Mouse (Mus musculus) splenic B cell, adult 2 months (primary cell): ENCODE data around the gene Ostn.

ENCODE experiments used
- DNase-seq: peaks from one replicate; pipeline ENCODE4 v3.0.0-alpha.2; 2011; ENCODE audit warnings: low read depth, low spot score
- H3K27me3 ChIP-seq: 2 replicates; pipeline ENCODE4 v1.6.1; 2012; ENCODE audit warnings: mild to moderate bottlenecking, low read length, moderate library complexity, mixed read lengths; ENCODE audit not compliant: control insufficient read depth, poor library complexity, insufficient read depth, severe bottlenecking
- H3K36me3 ChIP-seq: 2 replicates; pipeline ENCODE4 v1.6.1; 2012; ENCODE audit warnings: mild to moderate bottlenecking, low read length, moderate library complexity, mixed read lengths; ENCODE audit not compliant: control insufficient read depth, poor library complexity, insufficient read depth, severe bottlenecking

The Ostn gene

DNA sequence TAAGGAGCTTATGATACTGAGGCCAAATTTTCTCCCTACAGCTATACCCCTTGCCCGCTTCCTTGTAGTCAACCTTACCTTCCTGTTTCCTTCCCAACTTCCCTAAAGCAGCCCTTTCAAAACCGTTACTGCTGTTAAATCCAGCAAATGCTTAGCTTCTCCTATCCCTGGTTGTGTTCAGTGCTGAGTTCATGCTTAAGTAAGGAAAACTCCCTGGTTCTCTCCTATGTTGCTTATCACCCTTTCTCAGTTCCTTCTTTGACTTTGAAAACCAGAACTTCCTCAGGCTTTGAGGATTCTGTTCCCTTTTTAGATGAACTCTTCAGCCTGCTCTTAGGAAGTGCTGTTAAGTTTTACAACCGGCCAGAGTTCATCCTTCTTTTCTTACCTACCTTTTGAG, 66.8 kb downstream of the Ostn start:
- peak; percentile 63 for DNase-seq
- no peaks in the 10 kb centered on the region for H3K36me3 ChIP-seq
- H3K27me3 ChIP-seq = no peaks in the 10 kb centered on the region

DNA sequence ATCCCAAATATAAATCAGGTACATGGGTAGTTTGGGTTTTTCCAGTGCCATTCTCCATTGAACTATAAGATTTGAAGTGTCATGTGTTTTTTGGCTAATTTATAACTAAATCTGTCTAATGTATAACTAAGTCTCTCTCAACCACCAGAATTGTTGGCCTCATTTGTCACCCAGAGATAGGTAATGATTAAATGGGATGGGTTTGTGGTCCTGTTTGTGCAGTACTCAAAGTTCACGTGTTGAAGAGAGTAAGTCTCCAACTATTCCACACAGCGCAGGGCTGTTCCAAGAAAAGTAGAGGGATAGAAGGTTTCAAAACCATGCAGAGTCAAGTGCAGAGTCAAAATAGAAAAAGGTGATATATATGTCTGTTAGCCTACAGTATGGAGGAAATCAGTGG, 68.0 kb downstream of the Ostn start:
- no peak for DNase-seq
- Histone ChIP-seq H3K36me3 (no peaks in the 10 kb centered on the region), H3K27me3 (no peaks in the 10 kb centered on the region)

DNA sequence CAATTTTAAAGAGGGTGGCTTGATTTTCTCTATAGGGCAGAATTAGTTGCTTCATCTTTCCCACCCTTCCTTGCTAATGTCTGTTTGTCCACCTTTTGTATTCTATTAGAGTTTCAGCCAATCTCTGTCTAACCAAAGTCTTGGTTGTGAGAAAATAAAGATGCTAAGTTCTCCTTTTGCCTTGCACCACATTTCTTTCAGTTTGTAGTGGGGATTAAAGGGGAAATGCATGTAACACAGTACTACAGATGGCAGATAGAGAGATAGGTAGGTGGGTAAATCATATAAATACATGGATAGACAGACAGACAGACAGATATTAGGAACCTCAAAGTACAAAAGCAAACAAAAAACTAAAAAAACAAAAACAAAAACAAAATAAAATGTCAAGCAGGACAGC, 69.3 kb downstream of the Ostn start:
- H3K36me3 ChIP-seq = no peaks in the 10 kb centered on the region
- no peaks in the 10 kb centered on the region for H3K27me3 ChIP-seq
- no peak for DNase-seq

DNA sequence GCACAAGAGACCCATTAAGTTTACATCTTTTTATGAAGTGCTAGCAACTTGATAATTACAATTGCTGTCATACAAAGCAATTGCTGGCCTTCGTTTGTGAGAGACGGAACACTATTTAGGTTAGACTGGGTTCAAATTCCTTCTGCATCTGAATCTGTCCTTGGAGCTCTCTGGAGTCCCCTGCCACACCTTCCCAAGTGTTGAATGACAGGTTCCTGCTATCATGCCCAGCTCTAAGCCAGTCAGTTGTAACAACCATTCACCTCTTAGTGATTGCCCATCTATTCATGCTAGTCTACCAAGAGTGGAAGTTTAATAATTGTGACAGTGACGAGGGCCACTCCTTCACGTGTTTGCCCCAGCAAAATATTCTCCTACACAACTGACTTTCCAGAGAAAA, 74.9 kb downstream of the Ostn start:
- DNase-seq = no peak
- Histone ChIP-seq H3K36me3 (no peaks in the 10 kb centered on the region), H3K27me3 (no peaks in the 10 kb centered on the region)

DNA sequence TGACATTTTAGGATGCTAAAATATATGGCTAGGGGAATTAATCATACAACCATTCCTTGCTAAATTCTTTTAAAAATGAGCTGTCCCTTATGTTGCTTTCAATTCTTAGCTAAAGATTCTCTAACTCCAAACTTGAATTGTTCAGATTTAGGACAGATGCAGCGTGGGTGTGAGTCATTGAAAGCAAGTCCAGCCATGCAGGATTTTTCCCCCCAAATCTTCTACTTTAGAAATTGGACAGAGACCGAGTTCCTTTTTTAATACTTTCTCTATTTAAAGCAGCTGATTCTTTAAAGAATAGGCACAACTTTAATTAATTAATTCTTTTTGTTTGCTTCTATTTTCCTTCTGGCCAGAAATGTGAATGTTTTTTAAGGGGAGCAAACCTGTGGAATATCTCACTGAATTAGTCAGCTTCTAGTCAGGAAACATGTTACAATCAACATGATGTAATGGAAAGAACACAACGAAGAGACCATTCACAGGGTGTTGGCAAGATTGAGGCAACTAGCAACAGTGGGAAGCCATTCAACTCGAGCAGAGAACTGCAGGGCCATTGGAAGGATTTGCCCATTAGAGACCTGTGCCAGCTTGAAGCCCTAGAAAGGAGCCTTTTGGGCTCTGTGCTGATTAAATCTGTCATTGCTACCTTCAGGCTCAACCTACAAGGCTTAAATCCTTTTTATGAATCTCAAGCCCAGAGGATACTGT, 77.8 kb downstream of the Ostn start:
- DNase-seq = peak; percentile 29
- no peaks in the 10 kb centered on the region for H3K36me3 ChIP-seq
- H3K27me3 ChIP-seq = no peaks in the 10 kb centered on the region

DNA sequence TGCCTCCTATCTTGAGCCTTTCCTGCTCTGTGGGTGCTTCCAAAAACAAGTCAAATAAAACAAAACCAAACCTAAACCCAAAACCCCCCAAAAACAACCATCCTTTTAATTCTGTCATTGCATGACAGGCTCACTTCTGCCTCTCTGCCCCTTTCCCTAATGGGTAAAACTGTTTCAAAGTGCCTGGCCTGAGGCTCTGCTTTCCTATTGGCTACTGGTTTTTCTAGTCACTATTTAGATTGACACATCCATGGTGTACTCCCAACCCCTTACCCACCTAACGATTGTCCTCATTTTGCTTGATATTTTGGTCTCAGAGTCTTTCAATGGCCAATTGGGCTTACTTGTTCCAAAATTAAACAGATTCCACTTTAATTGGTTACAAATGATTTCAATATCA, 78.4 kb downstream of the Ostn start:
- DNase-seq = no peak

DNA sequence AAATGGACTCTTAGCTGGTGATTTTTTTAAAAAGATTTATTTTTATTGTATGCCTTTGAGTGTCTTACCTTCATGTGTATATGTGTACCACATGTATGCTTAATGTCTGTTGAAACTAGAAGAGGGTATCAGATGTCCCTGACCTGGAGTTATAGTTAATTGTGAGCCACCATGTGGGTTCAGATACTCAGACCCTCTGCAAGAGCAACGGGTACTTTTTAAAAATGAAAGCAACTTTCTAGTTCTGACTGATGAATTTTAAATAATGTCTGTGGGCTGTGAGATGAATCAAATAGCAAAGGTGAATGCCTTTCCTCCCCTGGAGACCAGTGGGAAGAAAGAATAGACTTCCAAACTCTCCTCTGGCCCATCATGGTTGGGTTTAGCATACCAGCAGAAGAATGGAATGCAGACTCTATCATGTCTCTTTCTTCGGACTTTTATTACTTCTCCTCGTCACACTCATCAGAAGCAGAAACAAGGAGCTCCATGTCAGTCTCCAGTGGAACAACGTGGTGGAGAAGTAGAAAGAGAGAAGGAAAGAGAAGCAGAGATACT, 79.6 kb downstream of the Ostn start:
- Histone ChIP-seq H3K36me3 (no peaks in the 10 kb centered on the region), H3K27me3 (no peaks in the 10 kb centered on the region)
- no peak for DNase-seq

More for the DNA sequence above, 78.4 kb downstream of the Ostn start:
- H3K27me3 ChIP-seq = no peaks in the 10 kb centered on the region
- no peaks in the 10 kb centered on the region for H3K36me3 ChIP-seq

DNA sequence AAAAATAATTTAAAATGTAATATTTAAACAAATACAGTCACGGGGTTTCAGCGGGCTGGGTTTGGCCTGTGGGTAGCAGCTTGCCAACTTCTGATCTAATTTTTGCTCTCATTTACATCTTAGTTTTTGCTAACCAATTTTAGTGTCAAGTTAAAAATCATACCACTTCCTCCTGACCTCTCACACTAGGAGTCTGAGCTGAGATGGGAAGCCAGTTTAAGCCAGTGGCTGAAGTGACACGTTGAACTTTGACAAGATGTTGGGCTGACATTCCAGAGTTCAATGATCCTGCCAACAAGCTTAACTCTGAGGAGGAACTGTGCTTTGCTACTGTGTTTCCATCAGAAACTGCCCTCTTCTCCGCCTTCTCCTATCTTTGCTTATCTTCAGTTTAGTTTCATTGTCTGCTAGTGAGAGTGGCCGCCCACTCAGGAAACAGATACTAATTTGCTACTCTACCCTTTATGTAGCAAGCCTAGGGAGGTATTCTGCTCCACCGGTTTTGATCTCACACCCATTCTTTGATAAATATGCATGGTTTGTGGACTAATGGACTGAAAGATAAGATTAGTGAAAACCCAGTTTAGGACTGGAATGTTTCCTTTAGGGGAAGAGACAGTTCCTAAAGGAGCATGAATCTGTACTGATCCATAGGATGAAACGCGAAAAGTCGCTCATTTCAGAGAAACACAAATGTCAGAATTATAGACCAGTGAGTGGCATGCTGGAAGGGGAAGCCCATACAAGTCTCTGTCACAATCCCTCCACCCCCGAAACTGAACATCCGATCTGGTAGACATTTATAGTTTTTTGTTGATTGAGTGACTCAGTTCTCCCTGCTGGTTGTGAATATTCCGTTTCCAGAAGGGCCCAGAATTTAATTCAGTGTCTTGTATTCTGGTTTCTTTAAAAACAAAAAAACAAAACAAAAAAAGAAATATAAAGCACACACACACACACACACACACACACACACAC, 80.6 kb downstream of the Ostn start:
- Histone ChIP-seq H3K27me3 (no peaks in the 10 kb centered on the region), H3K36me3 (no peaks in the 10 kb centered on the region)
- peak; percentile 80 for DNase-seq

DNA sequence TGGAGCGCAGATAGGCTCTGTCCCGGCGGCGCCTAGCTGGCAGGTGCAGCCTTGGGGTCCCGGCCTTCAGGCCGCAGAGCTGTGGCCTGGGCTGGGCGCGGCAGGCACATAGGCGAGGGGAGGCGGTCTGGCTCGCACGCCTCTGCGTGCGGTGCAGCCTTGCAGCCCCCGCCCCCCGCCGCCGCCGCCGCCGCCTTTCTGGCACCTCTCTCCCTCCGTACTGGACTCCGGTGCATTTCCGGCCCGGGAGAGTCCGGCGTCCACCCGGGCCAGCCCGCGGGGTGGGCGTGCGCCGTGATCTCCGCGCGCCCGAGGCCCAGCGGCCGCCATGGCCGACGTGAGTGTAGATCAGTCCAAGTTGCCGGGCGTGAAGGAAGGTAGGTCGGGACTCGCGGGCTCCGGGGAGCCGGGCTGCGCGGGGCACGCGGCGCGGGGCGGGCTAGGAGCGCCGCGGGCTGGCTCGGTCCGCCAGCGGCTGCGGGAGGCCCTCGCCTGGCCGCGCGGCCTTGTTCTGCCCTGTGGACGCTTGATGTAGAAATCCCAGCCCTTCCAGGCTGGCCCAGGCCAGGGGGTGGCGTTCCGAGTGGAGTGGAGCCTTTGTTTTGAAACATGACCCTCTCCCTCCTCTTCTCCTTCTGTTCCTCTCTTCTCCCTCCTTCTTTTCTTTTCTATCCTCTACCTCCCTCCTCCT, 81.6 kb downstream of the Ostn start, which contains the start of gene Ccdc50:
Gene Ccdc50, plus strand, starts transcription at position 109 of the 691 bp plus-strand sequence.
- peak; percentile 66 for DNase-seq

DNA sequence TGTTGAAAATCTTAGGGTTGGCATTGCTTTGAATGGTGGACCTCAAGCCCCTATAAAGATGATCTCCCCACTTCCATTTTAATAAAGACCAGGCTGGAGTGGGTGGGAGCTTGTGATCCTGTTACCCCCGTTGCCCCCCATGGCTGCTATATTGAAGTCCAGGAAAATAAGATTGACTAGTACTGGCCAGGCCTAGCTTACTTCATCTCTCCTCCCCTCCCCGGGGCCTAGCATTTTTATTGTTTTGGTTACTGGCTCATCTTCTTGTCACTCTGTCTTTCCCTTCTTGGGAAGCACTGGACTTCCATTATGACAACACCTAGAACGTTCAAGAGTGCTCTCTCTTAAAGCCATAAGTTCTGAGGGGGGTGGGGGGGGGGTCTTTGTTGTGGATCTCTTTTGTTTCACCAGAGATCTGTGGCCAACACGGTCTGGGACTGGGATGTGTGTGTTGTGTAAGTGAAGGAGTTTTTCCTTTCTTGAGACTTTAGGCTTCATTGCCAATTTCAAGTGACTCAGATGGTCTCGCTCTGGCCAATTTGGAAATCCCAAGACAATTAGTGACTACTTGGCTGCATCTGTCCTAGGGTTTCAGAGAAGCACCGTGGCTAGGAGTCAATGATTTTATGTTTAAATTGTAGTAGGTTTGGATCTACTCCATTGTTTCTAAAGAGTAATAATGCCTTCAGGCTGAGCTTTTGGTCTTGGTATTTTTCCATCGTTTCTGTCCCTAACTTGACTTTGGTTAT, 82.4 kb downstream of the Ostn start:
- DNase-seq = no peak
- no peaks in the 10 kb centered on the region for H3K27me3 ChIP-seq

More for the DNA sequence above, 81.6 kb downstream of the Ostn start, which contains the start of gene Ccdc50:
- Histone ChIP-seq H3K27me3 (no peaks in the 10 kb centered on the region), H3K36me3 (no peaks in the 10 kb centered on the region)

DNA sequence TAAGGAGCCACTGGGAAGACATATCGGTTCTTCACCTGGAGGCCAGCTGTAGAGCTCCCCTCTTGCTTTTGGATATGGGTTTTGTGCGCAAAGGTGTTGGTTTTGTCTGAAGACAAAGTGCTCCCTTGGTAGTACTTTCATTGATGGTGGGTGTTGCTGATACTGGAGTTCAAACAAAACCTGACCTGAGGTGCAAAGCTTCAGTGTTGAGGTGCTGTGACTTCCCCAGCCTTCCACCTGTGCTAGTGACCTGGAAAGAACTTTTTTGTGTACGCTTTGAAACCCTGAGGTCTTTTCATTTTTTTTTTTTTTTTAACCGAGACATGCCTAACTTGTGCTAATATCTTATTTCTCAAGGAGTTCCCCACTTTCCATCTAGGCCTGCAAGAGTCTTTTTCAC, 83.0 kb downstream of the Ostn start:
- H3K27me3 ChIP-seq = no peaks in the 10 kb centered on the region

More for the DNA sequence above, 82.4 kb downstream of the Ostn start:
- H3K36me3 ChIP-seq = no peaks in the 10 kb centered on the region

DNA sequence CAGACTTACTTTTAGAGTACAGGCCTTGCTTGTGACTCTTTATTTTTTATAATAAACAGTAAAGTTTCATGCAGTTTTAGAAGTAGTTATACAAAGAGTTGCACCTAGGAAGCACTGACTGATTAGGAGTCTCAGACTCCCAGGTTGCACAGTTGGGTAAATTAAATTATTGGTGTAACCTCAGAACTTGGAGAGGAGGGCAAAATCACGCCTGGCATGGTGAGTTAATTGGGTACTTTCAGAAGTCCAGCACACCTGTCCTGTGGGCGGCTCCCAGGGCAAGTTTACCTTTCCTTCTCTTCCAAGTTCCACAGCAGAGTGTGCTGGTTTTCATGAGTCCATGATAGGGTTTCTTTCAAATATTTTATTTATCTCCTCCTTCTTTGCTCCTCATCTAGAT, 84.6 kb downstream of the Ostn start:
- Histone ChIP-seq H3K27me3 (no peaks in the 10 kb centered on the region), H3K36me3 (no peaks in the 10 kb centered on the region)
- no peak for DNase-seq

More for the DNA sequence above, 83.0 kb downstream of the Ostn start:
- H3K36me3 ChIP-seq = no peaks in the 10 kb centered on the region
- DNase-seq = no peak

DNA sequence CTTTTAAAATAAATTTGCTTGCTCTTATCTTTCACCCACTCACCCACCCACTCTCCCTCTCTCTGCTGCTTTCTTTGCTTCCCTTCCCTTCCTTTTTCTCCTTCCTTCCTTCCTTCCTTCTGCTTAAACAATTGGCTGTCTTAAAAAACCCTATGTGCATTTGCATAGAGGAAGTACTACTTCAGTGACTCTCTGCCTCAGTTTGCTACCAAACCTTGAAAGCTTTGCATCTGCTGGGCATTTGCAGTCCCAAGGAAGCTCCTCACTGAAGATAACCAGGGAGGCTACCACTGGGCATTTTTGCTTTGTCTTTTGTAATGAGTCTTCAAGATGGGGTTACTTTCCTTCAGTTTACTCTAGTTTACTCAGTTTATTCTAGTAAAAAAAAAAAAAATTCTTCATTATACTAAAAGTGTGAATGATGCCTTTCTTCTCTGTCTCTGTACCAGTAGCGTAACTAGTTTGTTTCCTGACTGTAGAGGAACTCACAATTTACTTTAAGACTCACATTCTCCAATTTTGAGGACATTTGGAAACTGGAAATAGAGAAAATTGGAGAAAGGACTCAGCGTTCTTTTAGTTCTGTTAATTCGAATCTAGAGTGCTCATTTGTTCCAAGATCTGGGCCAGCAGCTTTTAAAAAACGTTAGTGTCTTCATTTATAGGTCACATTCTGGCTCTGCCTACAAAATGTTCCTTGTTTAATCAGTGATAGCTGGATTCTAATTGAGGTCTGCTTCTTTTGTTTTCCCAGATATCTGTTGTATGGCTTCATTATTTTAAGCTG, 88.2 kb downstream of the Ostn start:
- DNase-seq = peak; percentile 40
- Histone ChIP-seq H3K36me3 (no peaks in the 10 kb centered on the region), H3K27me3 (no peaks in the 10 kb centered on the region)
